Mouse (Mus musculus): Measurements from ENCODE around the gene Snrk.

- TF ChIP-seq CTCF (IDR thresholded peaks at IDR 0.05; ENCODE audit: borderline replicate concordance, insufficient read depth, low read length) (no peak), POLR2A (IDR thresholded peaks at IDR 0.05; ENCODE audit: low read depth, low read length) (no peak)
Measured at GRCm38 (mm10) chr9:122125723-122126290, 8.7 kb downstream of the Snrk start.
